Mouse (Mus musculus): ENCODE data around the gene Clock.

- TF ChIP-seq CTCF (IDR thresholded peaks at IDR 0.05; ENCODE audit: low read depth, low read length) (no peak), POLR2A (IDR thresholded peaks at IDR 0.05; ENCODE audit: borderline replicate concordance, low read depth, low read length) (no peak)
Measured at GRCm38 (mm10) chr5:76179171-76179570, 125.4 kb downstream of the Clock start.

All from bone marrow macrophage, adult 2 months (primary cell).